Mouse (Mus musculus) CH12.LX (cell line): ENCODE measurements around the gene Abcc5. TPM values are rescaled to one million over a fixed set of nuclear protein-coding genes. Genes with fewer than 3 reads are reported as not detected.
A peak's percentile ranks its signal among the peaks of the same experiment; 100 is the strongest.
"Not testable (repeated sequence)": the region's sequence is repeated elsewhere in the genome, so short reads cannot be mapped to it uniquely, and the experiment has no call there.

Source experiments
- DNase-seq: peaks from one replicate; pipeline ENCODE4 v3.0.0-alpha.2; 2013; ENCODE audit errors: extremely low read depth
- H3K27ac ChIP-seq: 2 replicates; pipeline ENCODE4 v1.5.1; 2012; ENCODE audit warnings: low read depth, mild to moderate bottlenecking, control low read depth, moderate library complexity; ENCODE audit not compliant: insufficient read depth
- H3K27me3 ChIP-seq: replicated peaks from 2 replicates; pipeline ENCODE3; 2012; ENCODE audit warnings: inconsistent platforms
- H3K36me3 ChIP-seq, 2 experiments: replicated peaks in 1 of 2; 2 replicates each; pipeline versions ENCODE3 to v1.6.1; 2012; ENCODE audit warnings: inconsistent platforms in 1 of 2, low read length in 1 of 2, mild to moderate bottlenecking in 1 of 2, mixed read lengths in 1 of 2, moderate library complexity in 1 of 2; ENCODE audit not compliant: control insufficient read depth in 1 of 2, insufficient read depth in 1 of 2
- H3K4me1 ChIP-seq, 2 experiments: 2 replicates each; pipeline ENCODE4 v1.6.1; 2012; ENCODE audit warnings: inconsistent platforms in 1 of 2, moderate library complexity in 1 of 2; ENCODE audit not compliant: insufficient read depth in 2 of 2, control insufficient read depth in 1 of 2
- H3K4me2 ChIP-seq: 2 replicates; pipeline ENCODE4 v1.6.1; 2012; ENCODE audit warnings: low read depth, mild to moderate bottlenecking, control low read depth; ENCODE audit not compliant: poor library complexity, insufficient read depth, severe bottlenecking
- H3K4me3 ChIP-seq, 3 experiments: fragments of 150-350 bp in 1 of 3; sonication (generic) in 1 of 3; replicated peaks in 1 of 3; 2 replicates each; pipeline versions ENCODE3 to v1.5.1; 2011 to 2012; ENCODE audit warnings: low read depth in 2 of 3, low read length in 2 of 3, mild to moderate bottlenecking in 2 of 3, moderate library complexity in 2 of 3, control low read depth in 1 of 3, improper control_type of control experiment in 1 of 3, inconsistent platforms in 1 of 3, mixed read lengths in 1 of 3; ENCODE audit not compliant: poor library complexity in 1 of 3
- H3K79me2 ChIP-seq: replicated peaks from 2 replicates; pipeline ENCODE4 v1.6.1; 2012; ENCODE audit warnings: mild to moderate bottlenecking, moderate library complexity; ENCODE audit not compliant: control insufficient read depth, poor library complexity, insufficient read depth, severe bottlenecking; ENCODE audit errors: extremely low read depth
- H3K9ac ChIP-seq: 2 replicates; pipeline ENCODE4 v1.6.1; 2012; ENCODE audit warnings: low read depth, mild to moderate bottlenecking, control low read depth, moderate library complexity; ENCODE audit not compliant: insufficient read depth
- H3K9me3 ChIP-seq: replicated peaks from 2 replicates; pipeline ENCODE3; 2012; ENCODE audit warnings: low read length, inconsistent platforms, mixed read lengths
- BHLHE40 ChIP-seq: IDR thresholded peaks from 2 replicates; pipeline ENCODE4 v1.6.1; 2011; ENCODE audit warnings: mild to moderate bottlenecking, low read depth, low read length, improper control_type of control experiment
- E2F4 ChIP-seq: IDR thresholded peaks from 2 replicates; pipeline ENCODE4 v1.6.1; 2011; ENCODE audit warnings: low read depth, low read length, improper control_type of control experiment; ENCODE audit not compliant: insufficient replicate concordance
- ETS1 ChIP-seq: conservative IDR thresholded peaks from 2 replicates; pipeline ENCODE4 v1.6.1; 2012; ENCODE audit warnings: low read depth, mild to moderate bottlenecking, inconsistent platforms, low read length, improper control_type of control experiment, moderate library complexity
- IRF4 ChIP-seq: IDR thresholded peaks from 2 replicates; pipeline ENCODE4 v1.6.1; 2014; ENCODE audit warnings: low read depth, mild to moderate bottlenecking, inconsistent platforms, low read length, improper control_type of control experiment
- JUND ChIP-seq: conservative IDR thresholded peaks from 2 replicates; pipeline ENCODE4 v1.6.1; 2011; ENCODE audit warnings: low read depth, low read length, improper control_type of control experiment
- MAX ChIP-seq: IDR thresholded peaks from 2 replicates; pipeline ENCODE4 v1.6.1; 2011; ENCODE audit warnings: low read length, improper control_type of control experiment
- NRF1 ChIP-seq: IDR thresholded peaks from 2 replicates; pipeline ENCODE4 v1.6.1; 2014; ENCODE audit warnings: low read depth, mild to moderate bottlenecking, inconsistent platforms, low read length, improper control_type of control experiment, moderate library complexity
- PAX5 ChIP-seq: IDR thresholded peaks from 2 replicates; pipeline ENCODE4 v1.6.1; 2012; ENCODE audit warnings: low read length, inconsistent platforms, mixed read lengths
- TBP ChIP-seq: conservative IDR thresholded peaks from 2 replicates; pipeline ENCODE4 v1.6.1; 2011; ENCODE audit warnings: low read depth, low read length, improper control_type of control experiment
- dilution Hi-C: fragments of 300-500 bp; cut with MboI; formaldehyde crosslinking; loops from 2 replicates; pipeline ENCODE4 v1.14.3; 2020; ENCODE audit warnings: low sequenced_read_pairs; ENCODE audit not compliant: extremely low pct_unique_long_range_greater_than_20kb, extremely low pct_ligation_motif_present
- in situ Hi-C: fragments of 300-500 bp; cut with MboI; formaldehyde crosslinking; loops from 3 replicates; pipeline ENCODE4 v1.14.3; 2019; ENCODE audit warnings: low sequenced_read_pairs, low pct_ligation_motif_present, low pct_unique_long_range_greater_than_20kb, mixed read lengths
- polyA plus RNA-seq: library from polyadenylated mRNA; unstranded; fragments of >175 nt; gene quantifications from 2 replicates; pipeline ENCODE4 v1.2.1, GENCODE M21; 2012; ENCODE audit warnings: low read depth; ENCODE audit not compliant: insufficient read length
- total RNA-seq, 2 experiments: library from RNA; depleted of rRNA; stranded (reverse); fragments of 300-350 nt in 1 of 2; fragments of >200 nt in 1 of 2; gene quantifications; 2 replicates each; pipeline ENCODE4 v1.2.3; 2012 to 2014

The Abcc5 gene
- total and polyA plus RNA-seq, 3 experiments = 23.4 to 28.6 (median 23.8) TPM

GRCm38 (mm10) chr16:20442871-20443270 is 16.7 kb upstream of the Abcc5 start:
- in situ Hi-C loops = loop anchor here (25.0 kb wide), 1 partner anchor 731 kb away; the partner anchor contains the start of gene Lamp3
- no peaks in the 10 kb centered on the region for H3K9me3 ChIP-seq
- no peak overlapping the region for H3K9ac ChIP-seq
- no peak overlapping the region for H3K4me2 ChIP-seq
- TF ChIP-seq MAX = no peak
- no peak for TF ChIP-seq E2F4
- no peak for TF ChIP-seq NRF1
- TF ChIP-seq IRF4 = no peak
- TF ChIP-seq BHLHE40 = no peak
- no peak for TF ChIP-seq JUND
- TF ChIP-seq PAX5 = no peak
- TF ChIP-seq, all 38 proteins: peak for 0
- Histone ChIP-seq H3K36me3 (no peaks in the 10 kb centered on the region), H3K79me2 (no peaks in the 10 kb centered on the region), H3K27ac (no peak overlapping the region), H3K4me1 (peaks cover 6 to 22% of the 10 kb centered on the region in 2 experiments), H3K4me3 (no peak overlapping the region), H3K27me3 (no peaks in the 10 kb centered on the region)
- no peak for DNase-seq
- dilution Hi-C loops = no loop called here

- Histone ChIP-seq H3K9me3 (no peaks in the 10 kb centered on the region), H3K4me3 (no peak overlapping the region), H3K36me3 (no peaks in the 10 kb centered on the region), H3K27ac (no peak overlapping the region), H3K4me2 (peak overlapping the region; percentile 21; the same call in 1 of the 2 replicates), H3K4me1 (peaks cover 0 to 4% of the 10 kb centered on the region in 2 experiments; a peak in 1 of 4 replicates), H3K79me2 (no peaks in the 10 kb centered on the region), H3K27me3 (no peaks in the 10 kb centered on the region), H3K9ac (no peak overlapping the region)
- dilution Hi-C loops = no loop called here
- DNase-seq = no peak
- TF ChIP-seq ETS1 (no peak), IRF4 (peak; percentile 51)
- in situ Hi-C loops = loop anchor here (25.0 kb wide), 1 partner anchor 727 kb away; the partner anchor contains the start of gene Lamp3
Observed at GRCm38 (mm10) chr16:20438673-20439415, 12.7 kb upstream of the Abcc5 start.

GRCm38 (mm10) chr16:20438046-20438445 is 11.9 kb upstream of the Abcc5 start:
- H3K4me2 ChIP-seq, H3K79me2 ChIP-seq, H3K9ac ChIP-seq, H3K27me3 ChIP-seq, H3K4me3 ChIP-seq, H3K27ac ChIP-seq, DNase-seq, dilution Hi-C loops, H3K9me3 ChIP-seq, H3K36me3 ChIP-seq, H3K4me1 ChIP-seq: not testable (repeated sequence)
- in situ Hi-C loops = loop anchor here (25.0 kb wide), 1 partner anchor 726 kb away; the partner anchor contains the start of gene Lamp3
- peak; percentile 68 for TF ChIP-seq TBP
